Mouse (Mus musculus) cerebellum, postnatal 4 days (tissue): ENCODE measurements around the gene Plcz1.

Source experiments
- DNase-seq, 2 experiments: peaks; one replicate each; pipeline ENCODE4 v3.0.0; 2022; ENCODE audit warnings: low spot score in 2 of 2, mixed read lengths in 1 of 2

Gene Plcz1

DNA sequence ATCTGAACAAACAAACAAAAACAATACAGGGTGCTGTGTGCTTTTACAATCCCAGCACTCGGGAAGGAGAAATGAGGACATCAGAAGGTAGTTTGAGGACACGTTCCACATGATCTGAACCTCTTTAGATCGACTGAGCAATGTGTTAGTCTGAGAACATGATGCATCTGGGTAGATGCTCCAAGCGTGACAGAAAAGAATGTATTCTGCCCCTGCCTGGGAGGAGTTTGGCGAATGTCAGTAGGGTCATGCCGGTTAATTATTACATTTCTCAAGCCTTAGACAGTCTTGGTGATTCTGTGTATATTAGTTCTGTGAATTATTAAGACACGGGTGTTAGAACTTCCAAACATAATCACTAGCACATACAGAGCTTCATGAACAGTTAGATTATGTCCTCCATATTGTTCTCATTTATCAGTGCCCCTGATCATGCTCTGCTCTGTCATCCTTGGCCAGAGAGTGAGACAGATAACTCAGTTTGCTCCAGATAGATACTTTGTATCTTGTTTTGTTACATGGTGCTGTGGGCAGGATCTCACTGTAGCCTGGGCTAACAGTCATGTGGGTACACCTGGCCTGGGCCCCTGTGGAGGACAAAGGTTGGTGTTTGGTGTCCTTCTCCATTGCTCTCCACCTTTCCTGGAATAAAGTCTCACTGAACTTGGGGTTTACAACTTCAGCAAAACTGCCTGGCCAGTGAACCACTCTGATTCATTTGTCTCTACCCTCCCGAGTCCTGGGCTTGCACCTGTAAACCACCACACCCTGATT, 94.0 kb downstream of the Plcz1 start:
- DNase-seq: no peak
